Comparison of ENCODE assay signal across 7 mouse cellular contexts in the genomic region with DNA sequence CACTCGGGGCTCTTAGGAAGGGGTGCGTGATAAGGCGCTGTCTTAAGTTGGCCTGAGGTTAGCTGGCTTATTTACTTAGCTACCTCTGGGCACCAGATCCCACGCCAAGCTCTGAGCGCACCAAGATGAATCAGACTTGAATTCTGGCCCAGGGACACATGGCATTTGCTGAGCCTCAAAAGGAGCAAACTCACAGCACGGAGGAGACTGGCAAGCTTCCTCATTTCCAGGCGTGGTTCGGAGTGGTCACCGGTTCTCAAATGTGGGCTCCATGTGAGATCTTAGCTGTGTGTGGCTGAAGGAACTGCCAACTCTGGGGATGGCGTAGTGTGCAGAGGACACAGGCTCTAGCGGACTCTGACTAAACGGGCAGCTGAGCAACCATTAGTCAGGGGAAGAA. TPM values are rescaled to one million over a fixed set of nuclear protein-coding genes. Genes with fewer than 3 reads are reported as not detected.
DNase-seq lines count a peak whose midpoint lies in the region; ATAC-seq lines count a peak whose summit lies in the region.

No protein-coding gene starts in this region.

- WGBS in hindbrain, embryonic 11.5 days, result 81% methylated on average over 12 of the region's 12 CpGs
- WGBS in macrophage (ENCODE audit: missing documents), result 2% methylated on average over 12 of the region's 12 CpGs

- no peaks in the 10 kb centered on the region for H3K9me3 ChIP-seq in hindbrain, embryonic 11.5 days (ENCODE audit: control insufficient read depth, low read length)

- ATAC-seq in frontal cortex, adult (ENCODE audit: low TSS enrichment), result peak; percentile 39
- no peak for ATAC-seq in hindbrain, embryonic 11.5 days (ENCODE audit: low FRiP score)

- H3K27ac ChIP-seq in hindbrain, embryonic 11.5 days (ENCODE audit: low read depth, low read length), result no peak overlapping the region
- H3K27ac ChIP-seq in macrophage, result peak overlapping the region; percentile 90

- peak overlapping the region; percentile 81; the same call in 1 of the 2 replicates for H3K4me2 ChIP-seq in hindbrain, embryonic 11.5 days (replicated peaks; ENCODE audit: low read depth, low read length)

- H3K36me3 ChIP-seq in hindbrain, embryonic 11.5 days (ENCODE audit: control insufficient read depth, insufficient read depth, low read length), result no peaks in the 10 kb centered on the region
- H3K36me3 ChIP-seq in macrophage (ENCODE audit: inconsistent target), result no peaks in the 10 kb centered on the region

- H3K9ac ChIP-seq in hindbrain, embryonic 11.5 days (ENCODE audit: low read depth, low read length), result no peak overlapping the region

- DNase-seq in Muller cell, postnatal 12 days (ENCODE audit: inconsistent ontology term), result peak; percentile 82
- peak; percentile 79 for DNase-seq in cerebellum, adult 11-12 months
- DNase-seq in hindbrain, embryonic 11.5 days (ENCODE audit: low spot score), result no peak
- peak; percentile 43 to 46 for DNase-seq in left cerebral cortex, postnatal 10 days (ENCODE audit: extremely low spot score in 1 of 2, low spot score in 2 of 2)
- DNase-seq in spleen, postnatal 4 days (ENCODE audit: low spot score in 2 of 2), result peak; percentile 28 to 69

- intact Hi-C loops in left cerebral cortex, postnatal 10 days (cut with DNase I), result no loop called here

- H3K4me1 ChIP-seq in hindbrain, embryonic 11.5 days (replicated peaks; ENCODE audit: control insufficient read depth, insufficient read depth, low read length), result no peaks in the 10 kb centered on the region

- no peaks in the 10 kb centered on the region for H3K27me3 ChIP-seq in hindbrain, embryonic 11.5 days (ENCODE audit: control insufficient read depth, insufficient read depth, low read length)

- H3K79me2 ChIP-seq in macrophage (ENCODE audit: inconsistent target), result peaks cover 61% of the 10 kb centered on the region

- H3K4me3 ChIP-seq in hindbrain, embryonic 11.5 days (ENCODE audit: low read depth, low read length), result no peak overlapping the region
- peak overlapping the region; percentile 99 for H3K4me3 ChIP-seq in macrophage (ENCODE audit: inconsistent target)

RNA-seq across cellular contexts. Expression of a gene that starts 1.5 kb away (rescaled TPM):
- 40.4 and 48.0 TPM in 2 replicates for polyA plus RNA-seq in hindbrain, embryonic 11.5 days (2014; fragmentation: Nextera tagmentation; extraction: Ambion mirVana)
- 100 to 1,000 TPM; 160 to 162 TPM for total RNA-seq in left cerebral cortex, postnatal 10 days (2021)
- 10 to 100 TPM in 23 of 26 experiments, 1 to 10 TPM in 3; 6.7 to 35.7 (median 17.8) TPM for total RNA-seq in macrophage (2018; cell fraction: chromatin; rRNA removed)
- total RNA-seq in macrophage (2018; cell fraction: cytosol; rRNA removed), result 100 to 1,000 TPM; 154 to 210 (median 178) TPM
- 100 to 1,000 TPM in 1 of 26 experiments, 10 to 100 TPM in 25; 42.7 to 120 (median 70.6) TPM for total RNA-seq in macrophage (2018; cell fraction: nucleus; rRNA removed)
- 170 to 235 TPM (median 193 TPM) in 3 replicates for polyA plus RNA-seq in macrophage (2018)

RNA-seq across cellular contexts. Expression of a gene that starts 6.5 kb away (rescaled TPM):
- 104 and 111 TPM in 2 replicates for polyA plus RNA-seq in hindbrain, embryonic 11.5 days (2014; fragmentation: Nextera tagmentation; extraction: Ambion mirVana)
- total RNA-seq in left cerebral cortex, postnatal 10 days (2021), result 10 to 100 TPM; 62.8 to 64.4 TPM
- total RNA-seq in macrophage (2018; cell fraction: chromatin; rRNA removed), result 100 to 1,000 TPM in 13 of 26 experiments, 10 to 100 TPM in 13; 41.1 to 153 (median 102) TPM
- total RNA-seq in macrophage (2018; cell fraction: cytosol; rRNA removed), result 10 to 100 TPM; 33.3 to 41.9 (median 36.9) TPM
- total RNA-seq in macrophage (2018; cell fraction: nucleus; rRNA removed), result 100 to 1,000 TPM in 2 of 26 experiments, 10 to 100 TPM in 24; 34.7 to 113 (median 66.4) TPM
- polyA plus RNA-seq in macrophage (2018), result 40.7 to 57.8 TPM (median 56.6 TPM) in 3 replicates

RNA-seq across cellular contexts. Expression of a gene that starts 33.1 kb away (rescaled TPM):
- 34.4 and 42.5 TPM in 2 replicates for polyA plus RNA-seq in hindbrain, embryonic 11.5 days (2014; fragmentation: Nextera tagmentation; extraction: Ambion mirVana)
- total RNA-seq in left cerebral cortex, postnatal 10 days (2021), result 10 to 100 TPM; 52.1 to 53.4 TPM
- total RNA-seq in macrophage (2018; cell fraction: chromatin; rRNA removed), result 10 to 100 TPM; 42.4 to 92.0 (median 68.5) TPM
- 10 to 100 TPM; 36.6 to 66.2 (median 47.8) TPM for total RNA-seq in macrophage (2018; cell fraction: cytosol; rRNA removed)
- 10 to 100 TPM; 38.4 to 89.1 (median 56.8) TPM for total RNA-seq in macrophage (2018; cell fraction: nucleus; rRNA removed)
- polyA plus RNA-seq in macrophage (2018), result 19.9 to 24.8 TPM (median 20.9 TPM) in 3 replicates

RNA-seq across cellular contexts. Expression of a gene that starts 40.6 kb away (rescaled TPM):
- 0.42 and 0.66 TPM in 2 replicates for polyA plus RNA-seq in hindbrain, embryonic 11.5 days (2014; fragmentation: Nextera tagmentation; extraction: Ambion mirVana)
- total RNA-seq in left cerebral cortex, postnatal 10 days (2021), result under 1 TPM; 0.87 to 0.94 TPM
- under 1 TPM in 3 of 26 experiments, not detected in 23; 0.33 to 0.63 (median 0.37) TPM for total RNA-seq in macrophage (2018; cell fraction: chromatin; rRNA removed)
- total RNA-seq in macrophage (2018; cell fraction: cytosol; rRNA removed), result under 1 TPM in 2 of 26 experiments, not detected in 24; 0.05 TPM
- total RNA-seq in macrophage (2018; cell fraction: nucleus; rRNA removed), result under 1 TPM in 2 of 26 experiments, not detected in 24; 0.23 to 0.99 TPM
- not detected in 3 replicates for polyA plus RNA-seq in macrophage (2018)
